Mouse (Mus musculus): ENCODE data around the gene Oprl1. TPM values are rescaled to one million over a fixed set of nuclear protein-coding genes. Genes with fewer than 3 reads are reported as not detected.

The Oprl1 gene
- polyA plus RNA-seq, 1 experiment from 2014 or later, result 110 TPM

GRCm38 (mm10) chr2:181676424-181676823 lies 38.4 kb upstream of the Oprl1 start:
- no peak overlapping the region for H3K27ac ChIP-seq (replicated peaks; ENCODE audit: low read depth, low read length)
- H3K9ac ChIP-seq (replicated peaks; ENCODE audit: low read length), result no peak overlapping the region
- no peaks in the 10 kb centered on the region for H3K36me3 ChIP-seq (ENCODE audit: control insufficient read depth, insufficient read depth, low read length)
- peak; percentile 70 for DNase-seq
- ATAC-seq (ENCODE audit: low FRiP score, low TSS enrichment), result no peak
- H3K4me3 ChIP-seq (replicated peaks; ENCODE audit: low read depth, low read length), result no peak overlapping the region
- peaks cover 14% of the 10 kb centered on the region; the same call in 1 of the 2 replicates for H3K4me1 ChIP-seq (ENCODE audit: control insufficient read depth, insufficient read depth, low read length)
- no peak overlapping the region for H3K4me2 ChIP-seq (ENCODE audit: low read length)
- H3K9me3 ChIP-seq (ENCODE audit: control insufficient read depth, low read length), result no peaks in the 10 kb centered on the region
- peaks cover 22% of the 10 kb centered on the region for H3K27me3 ChIP-seq (ENCODE audit: control insufficient read depth, insufficient read depth, low read length)
- 43% methylated on average over 2 of the region's 2 CpGs for WGBS

- H3K4me2 ChIP-seq (ENCODE audit: low read length), result no peak overlapping the region
- peaks cover 14% of the 10 kb centered on the region for H3K27me3 ChIP-seq (ENCODE audit: control insufficient read depth, insufficient read depth, low read length)
- H3K36me3 ChIP-seq (ENCODE audit: control insufficient read depth, insufficient read depth, low read length), result no peaks in the 10 kb centered on the region
- ATAC-seq (ENCODE audit: low FRiP score, low TSS enrichment) (no peak), DNase-seq (no peak)
- no peak overlapping the region for H3K4me3 ChIP-seq (replicated peaks; ENCODE audit: low read depth, low read length)
- 56% methylated on average over 5 of the region's 5 CpGs for WGBS
- H3K27ac ChIP-seq (replicated peaks; ENCODE audit: low read depth, low read length), result peak overlapping the region; percentile 2; the same call in 1 of the 2 replicates
- H3K9ac ChIP-seq (replicated peaks; ENCODE audit: low read length), result no peak overlapping the region
- peaks cover 14% of the 10 kb centered on the region for H3K4me1 ChIP-seq (ENCODE audit: control insufficient read depth, insufficient read depth, low read length)
- H3K9me3 ChIP-seq (ENCODE audit: control insufficient read depth, low read length), result no peaks in the 10 kb centered on the region
Observed at GRCm38 (mm10) chr2:181677096-181677754, 37.6 kb upstream of the Oprl1 start.

GRCm38 (mm10) chr2:181677755-181678098 lies 37.1 kb upstream of the Oprl1 start:
- Histone ChIP-seq H3K9me3 (ENCODE audit: control insufficient read depth, low read length) (no peaks in the 10 kb centered on the region), H3K9ac (replicated peaks; ENCODE audit: low read length) (no peak overlapping the region), H3K4me3 (replicated peaks; ENCODE audit: low read depth, low read length) (no peak overlapping the region), H3K27me3 (ENCODE audit: control insufficient read depth, insufficient read depth, low read length) (peaks cover 9% of the 10 kb centered on the region), H3K4me1 (ENCODE audit: control insufficient read depth, insufficient read depth, low read length) (peaks cover 14% of the 10 kb centered on the region), H3K36me3 (ENCODE audit: control insufficient read depth, insufficient read depth, low read length) (no peaks in the 10 kb centered on the region), H3K27ac (replicated peaks; ENCODE audit: low read depth, low read length) (no peak overlapping the region), H3K4me2 (ENCODE audit: low read length) (no peak overlapping the region)
- no peak for ATAC-seq (ENCODE audit: low FRiP score, low TSS enrichment)
- no peak for DNase-seq
- WGBS, result 53% methylated on average over 3 of the region's 3 CpGs

- H3K27me3 ChIP-seq (ENCODE audit: control insufficient read depth, insufficient read depth, low read length), result no peaks in the 10 kb centered on the region
- 56% methylated on average over 1 of the region's 1 CpGs for WGBS
- no peak overlapping the region for H3K9ac ChIP-seq (replicated peaks; ENCODE audit: low read length)
- ATAC-seq (ENCODE audit: low FRiP score, low TSS enrichment) (no peak), DNase-seq (peak; percentile 86)
- H3K27ac ChIP-seq (replicated peaks; ENCODE audit: low read depth, low read length), result no peak overlapping the region
- no peaks in the 10 kb centered on the region for H3K36me3 ChIP-seq (ENCODE audit: control insufficient read depth, insufficient read depth, low read length)
- no peak overlapping the region for H3K4me3 ChIP-seq (replicated peaks; ENCODE audit: low read depth, low read length)
- H3K4me2 ChIP-seq (ENCODE audit: low read length), result no peak overlapping the region
- no peaks in the 10 kb centered on the region for H3K9me3 ChIP-seq (ENCODE audit: control insufficient read depth, low read length)
- peaks cover 14% of the 10 kb centered on the region for H3K4me1 ChIP-seq (ENCODE audit: control insufficient read depth, insufficient read depth, low read length)
Observed at GRCm38 (mm10) chr2:181678780-181679179, 36.0 kb upstream of the Oprl1 start.

GRCm38 (mm10) chr2:181679951-181680715 lies 34.7 kb upstream of the Oprl1 start, which contains the start of gene Tcea2:
TSS of gene Tcea2 (plus strand) at chr2:181680310.
- Histone ChIP-seq H3K27ac (replicated peaks; ENCODE audit: low read depth, low read length) (peak within 1 kb of the TSS; percentile 64), H3K4me2 (ENCODE audit: low read length) (peak within 1 kb of the TSS; percentile 93), H3K36me3 (ENCODE audit: control insufficient read depth, insufficient read depth, low read length) (no peaks in the 10 kb centered on the region), H3K27me3 (ENCODE audit: control insufficient read depth, insufficient read depth, low read length) (no peaks in the 10 kb centered on the region), H3K4me1 (ENCODE audit: control insufficient read depth, insufficient read depth, low read length) (peaks cover 12% of the 10 kb centered on the region), H3K4me3 (replicated peaks; ENCODE audit: low read depth, low read length) (peak within 1 kb of the TSS; percentile 63), H3K9ac (replicated peaks; ENCODE audit: low read length) (peak within 1 kb of the TSS; percentile 89), H3K9me3 (ENCODE audit: control insufficient read depth, low read length) (no peaks in the 10 kb centered on the region)
- WGBS, result under 1% methylated on average over 59 of the region's 69 CpGs
- DNase-seq (peak; percentile 85), ATAC-seq (ENCODE audit: low FRiP score, low TSS enrichment) (peak; percentile 71)

GRCm38 (mm10) chr2:181680716-181681117 lies 34.1 kb upstream of the Oprl1 start:
- Histone ChIP-seq H3K9me3 (ENCODE audit: control insufficient read depth, low read length) (no peaks in the 10 kb centered on the region), H3K9ac (replicated peaks; ENCODE audit: low read length) (peak overlapping the region; percentile 89), H3K4me2 (ENCODE audit: low read length) (peak overlapping the region; percentile 93), H3K4me3 (replicated peaks; ENCODE audit: low read depth, low read length) (peak overlapping the region; percentile 63), H3K4me1 (ENCODE audit: control insufficient read depth, insufficient read depth, low read length) (peaks cover 6% of the 10 kb centered on the region), H3K36me3 (ENCODE audit: control insufficient read depth, insufficient read depth, low read length) (peaks cover under 1% of the 10 kb centered on the region), H3K27me3 (ENCODE audit: control insufficient read depth, insufficient read depth, low read length) (no peaks in the 10 kb centered on the region), H3K27ac (replicated peaks; ENCODE audit: low read depth, low read length) (peak overlapping the region; percentile 64; the same call in 1 of the 2 replicates)
- peak; percentile 21; the same call in 1 of the 2 replicates for ATAC-seq (ENCODE audit: low FRiP score, low TSS enrichment)
- DNase-seq, result no peak
- WGBS, result 19% methylated on average over 7 of the region's 7 CpGs

GRCm38 (mm10) chr2:181681978-181682377 lies 32.8 kb upstream of the Oprl1 start:
- 92% methylated on average over 1 of the region's 1 CpGs for WGBS
- Histone ChIP-seq H3K9ac (replicated peaks; ENCODE audit: low read length) (no peak overlapping the region; the same call in 1 of the 2 replicates), H3K4me1 (ENCODE audit: control insufficient read depth, insufficient read depth, low read length) (peaks cover 5% of the 10 kb centered on the region), H3K36me3 (ENCODE audit: control insufficient read depth, insufficient read depth, low read length) (peaks cover 13% of the 10 kb centered on the region), H3K9me3 (ENCODE audit: control insufficient read depth, low read length) (no peaks in the 10 kb centered on the region), H3K4me2 (ENCODE audit: low read length) (no peak overlapping the region), H3K4me3 (replicated peaks; ENCODE audit: low read depth, low read length) (no peak overlapping the region), H3K27ac (replicated peaks; ENCODE audit: low read depth, low read length) (no peak overlapping the region), H3K27me3 (ENCODE audit: control insufficient read depth, insufficient read depth, low read length) (no peaks in the 10 kb centered on the region)
- ATAC-seq (ENCODE audit: low FRiP score, low TSS enrichment), result no peak
- no peak for DNase-seq

GRCm38 (mm10) chr2:181683381-181683780 lies 31.4 kb upstream of the Oprl1 start:
- Histone ChIP-seq H3K4me2 (ENCODE audit: low read length) (no peak overlapping the region), H3K4me3 (replicated peaks; ENCODE audit: low read depth, low read length) (no peak overlapping the region), H3K27me3 (ENCODE audit: control insufficient read depth, insufficient read depth, low read length) (no peaks in the 10 kb centered on the region), H3K9ac (replicated peaks; ENCODE audit: low read length) (no peak overlapping the region), H3K36me3 (ENCODE audit: control insufficient read depth, insufficient read depth, low read length) (peaks cover 27% of the 10 kb centered on the region), H3K27ac (replicated peaks; ENCODE audit: low read depth, low read length) (no peak overlapping the region), H3K4me1 (ENCODE audit: control insufficient read depth, insufficient read depth, low read length) (peaks cover 5% of the 10 kb centered on the region), H3K9me3 (ENCODE audit: control insufficient read depth, low read length) (no peaks in the 10 kb centered on the region)
- WGBS, result 68% methylated on average over 4 of the region's 4 CpGs
- no peak for ATAC-seq (ENCODE audit: low FRiP score, low TSS enrichment)
- no peak for DNase-seq

Measured in midbrain, embryonic 14.5 days (tissue).